Mouse (Mus musculus): ENCODE results near the gene Xirp1. TPM values are rescaled to one million over a fixed set of nuclear protein-coding genes. Genes with fewer than 3 reads are reported as not detected.
A peak's percentile ranks its signal among the peaks of the same experiment; 100 is the strongest.
"Not testable (repeated sequence)": the region's sequence is repeated elsewhere in the genome, so short reads cannot be mapped to it uniquely, and the experiment has no call there.

Gene Xirp1
- total RNA-seq, 2 experiments from 2014 or later, result 0.14 to 0.41 TPM

DNA sequence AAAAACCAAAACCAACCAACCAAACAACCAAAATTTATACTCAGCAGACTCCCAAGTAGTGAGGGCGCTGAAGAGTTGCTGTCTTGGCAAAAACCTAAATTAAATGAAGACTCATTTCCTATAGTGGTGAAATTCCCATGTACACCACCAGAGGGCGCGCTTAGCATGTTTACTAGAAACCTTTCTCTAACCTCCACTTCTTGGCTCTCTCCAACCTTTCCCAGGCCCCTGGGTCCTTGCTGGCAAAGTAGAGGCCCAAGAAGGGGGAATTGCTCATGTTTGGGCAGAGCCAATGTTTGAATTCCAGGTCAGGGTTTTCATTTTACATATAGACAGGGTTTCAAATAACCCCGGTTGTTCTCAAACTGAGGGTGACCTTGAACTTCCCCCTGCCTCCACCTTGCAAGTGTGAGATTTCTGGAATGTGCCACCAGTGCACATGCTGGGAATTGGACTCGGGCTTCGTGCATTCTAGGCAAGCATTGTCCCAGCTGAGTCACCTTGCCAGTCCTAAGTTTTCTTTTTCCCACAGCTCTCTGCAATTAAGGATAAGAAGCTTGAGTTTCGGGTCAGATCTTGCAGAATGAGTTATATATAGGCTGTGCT is 3.0 kb downstream of the Xirp1 start:
- peak; percentile 68 to 80 for DNase-seq (ENCODE audit: low spot score in 2 of 2)

DNA sequence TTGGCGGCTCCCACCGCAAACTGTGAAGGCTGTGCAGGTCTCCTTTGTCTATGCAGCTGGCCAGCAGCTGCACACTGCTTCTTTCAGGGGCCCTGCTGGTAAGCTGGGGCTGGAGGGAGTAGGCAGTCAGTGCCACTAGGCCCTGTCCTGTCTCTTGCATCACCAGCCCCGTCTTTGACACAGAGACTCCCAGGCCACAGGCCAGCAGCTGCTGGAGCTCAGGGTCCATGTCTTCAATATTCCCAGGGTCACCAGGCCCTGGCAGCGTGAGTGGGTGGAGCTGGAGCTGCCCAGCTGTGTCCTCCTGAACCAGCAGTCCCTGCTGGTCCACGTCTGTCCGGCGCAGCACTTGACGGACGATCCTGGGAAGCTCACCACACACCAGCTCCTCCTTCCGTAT is 6.4 kb downstream of the Xirp1 start:
- no peak for DNase-seq (ENCODE audit: low spot score in 2 of 2)

DNA sequence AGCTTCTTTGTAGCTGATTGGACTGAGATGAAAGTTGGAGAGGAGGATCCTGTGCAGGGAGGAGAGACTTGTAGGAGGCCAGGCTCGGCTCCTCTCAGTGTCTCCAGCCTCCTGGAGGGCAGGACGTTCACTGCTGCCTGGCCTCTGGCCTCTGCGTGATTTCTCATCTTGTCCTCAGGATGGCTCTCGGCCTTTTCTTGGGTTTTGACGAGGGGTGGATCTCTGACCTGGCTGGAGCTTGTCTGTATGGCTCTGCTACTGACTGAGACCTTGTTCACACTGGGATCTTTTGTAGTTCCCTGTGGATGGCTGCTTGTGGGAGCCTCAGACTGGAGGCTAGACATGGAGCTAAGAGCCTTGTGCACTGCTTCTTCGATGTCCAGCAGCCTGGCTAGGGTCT is 8.6 kb downstream of the Xirp1 start:
- DNase-seq (ENCODE audit: low spot score in 2 of 2), result no peak

DNA sequence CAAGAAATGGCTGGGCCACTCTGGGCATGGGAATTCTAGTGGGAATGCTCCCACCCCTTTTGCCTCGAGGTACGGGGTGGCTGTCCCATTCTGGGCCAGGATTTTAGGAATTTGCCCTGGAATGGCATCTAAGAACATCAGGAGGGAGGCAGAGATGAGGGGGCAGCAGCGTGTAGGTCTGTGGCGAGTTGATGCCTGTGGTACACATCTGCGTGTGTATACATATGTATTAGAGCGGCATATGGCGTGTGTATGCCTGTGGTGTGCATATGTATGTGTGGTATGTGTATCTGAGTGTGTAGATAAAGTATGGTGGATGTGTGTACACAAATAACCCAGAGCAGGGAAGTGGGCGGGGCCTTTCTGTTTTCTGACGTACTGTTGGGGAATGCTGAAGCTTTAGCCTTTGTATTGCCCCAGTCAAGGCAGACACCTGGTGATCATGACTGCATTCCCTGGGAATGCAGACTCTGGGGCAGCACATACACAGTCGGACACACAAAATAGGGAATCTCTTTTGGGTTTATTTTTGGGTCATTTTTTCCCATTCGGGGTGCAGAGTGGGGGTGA is 10.1 kb downstream of the Xirp1 start:
- DNase-seq (ENCODE audit: low spot score in 2 of 2), result no peak

DNA sequence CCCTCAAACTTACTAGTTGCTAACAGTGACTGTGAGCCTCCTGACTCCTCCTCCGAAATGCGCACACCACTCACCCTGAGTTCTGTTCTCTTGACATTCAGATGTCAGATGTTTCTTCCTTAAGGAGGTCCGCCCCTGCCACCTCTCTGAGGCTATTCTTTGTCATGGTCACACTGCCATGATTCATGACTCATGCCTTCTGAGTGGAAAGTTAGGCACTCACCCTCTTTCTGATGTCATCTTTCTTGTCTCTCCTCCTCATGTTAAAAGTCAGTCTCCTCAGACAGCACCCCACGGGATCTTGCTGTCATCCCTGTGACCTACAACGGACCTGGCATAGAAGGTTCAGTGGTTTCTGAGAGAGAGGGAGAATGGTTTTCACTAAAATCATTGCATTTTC is 10.6 kb downstream of the Xirp1 start:
- DNase-seq (ENCODE audit: low spot score in 2 of 2), result no peak

DNA sequence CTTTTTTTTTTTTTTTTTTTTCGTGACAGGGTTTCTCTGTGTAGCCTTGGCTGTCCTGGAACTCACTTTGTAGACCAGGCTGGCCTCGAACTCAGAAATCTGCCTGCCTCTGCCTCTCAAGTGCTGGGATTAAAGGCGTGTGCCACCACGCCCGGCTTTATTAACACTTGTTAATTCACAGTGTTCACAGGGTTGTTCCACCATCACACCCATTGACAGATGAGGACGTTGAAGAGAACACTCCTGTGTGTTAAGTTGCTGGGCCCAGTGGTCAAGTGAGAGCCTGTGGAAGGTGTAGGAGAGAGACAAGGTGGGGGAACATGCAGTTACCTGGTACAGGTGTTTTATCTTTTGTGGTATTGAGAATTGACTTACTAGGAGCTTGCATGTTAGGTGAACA is 11.2 kb downstream of the Xirp1 start:
- DNase-seq (ENCODE audit: low spot score in 2 of 2), result not testable (repeated sequence)

DNA sequence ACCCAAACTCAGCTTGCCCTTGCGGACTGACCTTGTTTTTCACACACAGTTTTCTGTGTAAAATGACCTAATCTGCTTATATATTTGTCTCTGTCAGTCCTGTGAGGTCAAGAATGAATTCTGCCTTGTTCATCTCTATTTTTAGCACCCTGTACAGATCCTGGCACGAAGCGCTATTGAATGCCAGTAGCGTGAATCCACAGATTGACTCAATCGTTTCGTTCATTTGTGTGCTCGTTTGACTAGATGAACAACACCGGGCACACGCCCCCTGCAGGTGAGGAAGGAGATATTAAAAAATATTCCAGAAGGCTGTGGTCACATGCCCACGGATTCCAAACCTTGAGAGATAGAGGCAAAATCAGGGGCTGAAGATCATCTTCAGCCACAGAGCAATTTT is 11.9 kb downstream of the Xirp1 start:
- peak; percentile 72 to 89 for DNase-seq (ENCODE audit: low spot score in 2 of 2)

DNA sequence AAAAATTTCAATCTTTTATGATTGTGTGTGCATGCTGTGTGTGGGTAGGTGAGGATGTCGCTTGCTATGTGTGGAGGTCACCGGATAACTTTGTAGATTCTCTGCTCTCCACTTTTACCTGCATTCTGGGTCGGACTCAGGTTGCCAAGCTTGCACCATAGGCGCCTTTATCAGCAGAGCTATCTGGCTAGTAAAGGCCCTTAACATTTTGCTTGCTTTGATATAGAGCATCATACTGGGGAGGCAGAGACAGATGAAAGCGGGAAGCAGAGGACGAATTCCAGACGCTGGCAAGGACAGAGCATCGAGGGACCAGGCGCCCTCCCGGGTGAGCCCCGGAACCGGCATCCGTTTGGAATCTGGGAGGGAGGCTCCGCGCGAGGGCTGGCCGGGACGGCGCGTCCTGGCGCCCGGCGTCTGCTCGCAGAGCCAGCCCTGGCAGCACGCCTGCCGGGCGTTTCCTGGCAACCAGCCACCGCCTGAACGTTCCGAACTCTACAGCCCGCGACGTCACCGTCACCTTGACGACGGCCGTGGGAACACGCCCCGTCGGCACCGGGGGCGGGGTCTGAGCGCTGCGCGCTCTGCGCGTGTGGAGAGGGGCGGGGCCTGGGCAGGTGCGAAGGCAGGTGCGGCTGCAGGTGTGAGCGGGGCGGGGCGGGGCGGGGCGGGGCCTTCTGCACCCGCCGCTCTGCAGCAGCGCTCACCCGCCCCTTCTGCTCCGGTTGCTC is 12.5 kb downstream of the Xirp1 start:
- peak; percentile 98 for DNase-seq (ENCODE audit: low spot score in 2 of 2)

DNA sequence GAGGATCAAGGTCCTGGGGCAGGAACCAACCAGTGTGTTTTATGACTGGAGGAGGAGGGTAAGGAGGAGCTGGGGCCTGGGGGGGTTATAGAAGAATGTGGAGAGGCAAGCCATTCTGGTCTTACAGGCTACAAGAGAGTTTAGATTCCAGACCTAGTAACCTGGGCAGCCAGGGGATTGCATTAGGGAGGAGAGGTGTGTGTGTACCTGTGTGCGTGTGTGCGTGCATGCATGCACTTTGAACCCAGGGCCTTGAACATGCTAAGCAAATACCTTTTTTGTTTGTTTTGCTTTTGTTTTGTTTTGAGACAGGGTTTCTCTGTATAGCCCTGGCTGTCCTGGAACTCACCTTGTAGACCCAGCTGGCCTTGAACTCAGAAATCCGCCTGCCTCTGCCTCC is 13.5 kb downstream of the Xirp1 start:
- no peak for DNase-seq (ENCODE audit: low spot score in 2 of 2)

DNA sequence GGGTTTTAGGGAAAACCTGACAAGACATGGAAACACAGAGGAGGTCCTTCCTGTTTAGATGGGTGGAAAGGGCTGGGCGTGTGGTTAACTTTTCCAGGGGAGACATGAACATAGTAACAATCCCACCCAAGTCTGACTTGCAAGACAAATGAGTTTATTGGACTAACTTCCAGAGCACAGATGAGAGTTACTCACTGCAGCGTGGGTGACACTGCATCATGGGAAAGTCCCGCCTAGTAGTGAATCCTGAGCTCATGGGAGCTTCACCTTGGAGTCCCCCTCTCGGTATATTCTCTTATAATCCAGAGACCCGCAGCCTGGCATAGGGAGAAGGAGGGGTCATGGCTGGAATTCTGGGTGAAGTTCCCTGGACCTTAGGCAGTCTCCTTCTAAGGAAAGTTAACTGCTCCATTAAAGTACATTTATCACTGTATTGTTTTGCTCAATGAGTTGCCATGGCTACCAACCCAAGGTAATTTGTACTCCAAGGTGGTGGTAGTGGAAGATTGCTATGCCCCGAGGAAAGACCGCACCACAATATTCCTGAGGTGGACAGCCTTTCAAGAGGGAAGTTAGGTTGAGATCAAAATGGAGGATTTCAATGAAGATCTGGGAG is 14.1 kb downstream of the Xirp1 start:
- DNase-seq (ENCODE audit: low spot score in 2 of 2), result no peak

DNA sequence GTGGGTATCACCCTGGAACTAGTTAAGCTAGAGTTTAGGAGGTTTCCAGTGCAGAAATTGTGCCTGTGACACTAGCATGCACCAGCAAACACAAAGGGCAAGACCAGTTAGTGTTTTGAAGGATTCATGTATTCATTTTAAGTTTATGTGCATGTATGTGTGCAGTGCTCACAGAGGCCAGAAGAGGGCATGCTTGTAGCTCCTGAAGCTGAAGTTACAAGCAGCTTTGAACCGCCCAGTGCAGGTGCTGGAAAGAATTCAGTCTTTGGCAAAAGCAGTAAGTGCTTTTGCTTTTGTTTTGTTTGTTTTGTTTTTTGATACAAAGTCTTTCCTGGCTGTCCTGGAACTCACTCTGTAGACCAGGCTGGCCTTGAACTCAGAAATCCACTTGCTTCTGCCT is 15.6 kb downstream of the Xirp1 start:
- DNase-seq (ENCODE audit: low spot score in 2 of 2), result no peak

DNA sequence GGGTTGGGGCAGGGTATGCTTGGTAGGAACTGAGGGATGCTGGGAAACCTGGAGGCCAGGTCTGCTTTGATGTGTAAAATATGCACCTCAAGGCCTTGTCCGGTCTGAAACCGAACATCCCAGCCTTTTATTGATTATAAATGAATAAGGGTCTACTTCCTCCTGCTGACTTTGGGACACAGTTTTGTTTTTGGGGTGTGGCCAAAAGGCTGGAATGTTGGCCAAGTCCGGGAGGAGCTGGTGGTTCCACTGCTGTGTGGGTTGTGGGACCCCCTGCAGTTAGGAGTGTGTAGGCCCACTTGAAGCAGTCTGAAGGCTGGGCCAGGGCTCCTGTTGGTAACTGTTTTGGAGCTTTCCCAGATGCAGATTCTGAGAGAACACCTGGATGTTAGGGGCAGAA is 17.5 kb downstream of the Xirp1 start:
- no peak for DNase-seq (ENCODE audit: low spot score in 2 of 2)

DNA sequence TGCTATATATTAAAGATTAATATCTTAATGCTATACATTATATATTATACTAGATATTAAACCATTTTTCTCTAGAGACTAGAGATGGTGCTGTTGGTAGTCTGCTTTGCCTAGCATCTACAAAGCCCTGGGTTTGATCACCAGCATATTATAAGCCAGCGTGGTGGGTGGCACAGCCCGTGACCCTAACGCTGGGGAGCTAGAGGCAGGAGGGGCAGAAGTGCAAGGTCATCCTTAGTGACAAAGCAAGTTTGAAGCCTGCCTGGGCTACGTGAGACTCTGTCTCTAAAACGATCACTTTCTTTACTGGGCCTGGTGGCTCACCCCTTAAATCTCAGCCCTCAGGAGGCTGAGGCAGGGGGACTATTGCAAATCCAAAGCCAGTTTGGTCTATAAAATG is 20.5 kb downstream of the Xirp1 start:
- no peak for DNase-seq (ENCODE audit: low spot score in 2 of 2)

DNA sequence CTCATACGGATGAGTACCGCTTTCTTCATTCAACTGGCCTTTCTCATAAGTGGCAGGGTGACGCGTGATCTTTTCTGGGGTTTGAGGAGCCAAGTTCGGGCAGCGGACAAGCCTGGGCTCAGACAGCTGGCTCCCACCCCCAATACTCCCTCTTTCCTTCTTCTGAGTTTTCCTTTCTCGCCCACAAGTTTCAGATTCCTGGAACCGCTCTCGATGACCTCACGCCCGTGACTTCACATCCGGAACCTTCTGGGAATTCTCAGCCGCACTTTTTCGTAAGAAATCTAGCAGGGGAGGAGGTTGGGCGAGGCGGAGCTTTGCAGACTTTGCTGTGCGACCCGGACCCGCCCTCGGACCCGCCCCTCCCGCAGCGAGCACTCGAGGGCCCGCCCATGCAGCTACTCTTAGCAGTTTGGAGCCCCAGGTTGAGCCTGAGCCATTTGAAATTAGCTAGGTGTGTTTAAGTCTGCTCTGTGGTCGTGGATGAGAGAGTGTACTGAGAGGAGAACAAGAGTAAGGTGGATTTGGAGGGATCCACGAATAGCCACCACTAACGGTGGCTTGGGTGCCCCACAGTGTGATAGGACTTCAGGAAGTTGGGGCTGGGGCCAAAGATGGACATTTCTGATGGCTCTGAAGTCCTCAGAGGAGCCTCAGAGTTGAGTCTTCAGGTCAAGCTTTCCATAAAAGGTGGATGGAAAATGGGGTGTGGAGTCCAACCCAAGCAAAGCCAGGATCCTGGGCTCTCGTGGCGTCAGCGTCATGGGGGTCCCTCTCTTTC is 21.3 kb downstream of the Xirp1 start:
- no peak for DNase-seq (ENCODE audit: low spot score in 2 of 2)

DNA sequence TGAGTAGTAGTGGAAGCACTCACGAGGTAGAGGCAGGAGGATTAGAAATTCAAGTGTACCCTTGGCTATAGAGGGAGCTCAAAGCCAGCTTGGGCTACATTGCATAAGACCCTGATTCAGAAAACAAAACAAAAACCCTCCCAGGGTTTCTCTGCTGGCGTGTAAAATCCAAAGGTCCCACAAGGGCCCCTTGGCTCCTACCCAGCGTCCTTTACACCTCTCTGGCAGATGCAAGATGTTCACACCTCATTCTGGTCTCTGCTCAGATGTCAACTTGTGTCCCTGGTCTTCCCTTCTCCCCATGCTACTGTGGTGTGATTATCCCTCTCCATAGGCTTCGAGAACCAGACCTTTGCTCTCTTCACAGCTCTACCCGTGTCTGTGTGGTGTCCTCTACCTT is 22.6 kb downstream of the Xirp1 start:
- no peak for DNase-seq (ENCODE audit: low spot score in 2 of 2)

DNA sequence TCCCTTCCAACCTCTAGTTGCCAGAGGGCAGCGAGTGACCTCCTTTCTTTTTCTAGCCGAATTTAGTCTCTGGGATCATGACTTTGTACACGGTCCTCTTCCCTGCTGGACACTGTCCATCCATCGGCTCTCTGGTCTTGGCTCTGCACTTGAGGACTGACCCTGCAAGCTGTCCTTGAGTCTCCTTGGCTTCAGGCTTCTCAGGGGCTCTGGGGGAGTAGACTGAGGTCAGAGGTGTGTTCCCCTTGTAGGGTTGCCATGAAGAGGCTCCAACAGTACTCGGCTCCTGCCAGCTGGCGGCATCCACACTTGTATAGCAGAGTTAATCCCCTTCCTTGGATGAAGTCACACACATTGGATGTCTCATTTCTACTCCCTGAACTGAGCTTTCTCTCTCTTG is 23.8 kb downstream of the Xirp1 start:
- no peak for DNase-seq (ENCODE audit: low spot score in 2 of 2)

DNA sequence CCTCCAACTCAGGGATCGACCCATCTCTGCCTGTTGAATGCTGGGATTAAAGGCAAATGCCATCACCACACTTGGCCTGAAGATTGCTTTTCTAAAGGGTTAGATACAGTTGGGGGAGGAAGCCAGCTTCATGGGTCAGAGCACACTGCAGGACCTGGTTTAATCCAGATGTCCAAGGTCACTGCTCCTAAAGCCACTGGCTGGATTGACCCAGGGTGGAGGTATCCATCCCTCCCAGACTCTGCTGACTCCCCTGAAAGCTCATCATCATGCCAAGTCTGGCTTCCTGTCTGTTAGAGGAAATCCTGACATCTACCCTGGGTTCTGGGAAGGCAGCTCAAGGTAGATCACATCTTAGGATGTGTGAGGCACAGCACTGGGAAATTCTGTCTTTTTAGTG is 24.6 kb downstream of the Xirp1 start:
- no peak for DNase-seq (ENCODE audit: low spot score in 2 of 2)

DNA sequence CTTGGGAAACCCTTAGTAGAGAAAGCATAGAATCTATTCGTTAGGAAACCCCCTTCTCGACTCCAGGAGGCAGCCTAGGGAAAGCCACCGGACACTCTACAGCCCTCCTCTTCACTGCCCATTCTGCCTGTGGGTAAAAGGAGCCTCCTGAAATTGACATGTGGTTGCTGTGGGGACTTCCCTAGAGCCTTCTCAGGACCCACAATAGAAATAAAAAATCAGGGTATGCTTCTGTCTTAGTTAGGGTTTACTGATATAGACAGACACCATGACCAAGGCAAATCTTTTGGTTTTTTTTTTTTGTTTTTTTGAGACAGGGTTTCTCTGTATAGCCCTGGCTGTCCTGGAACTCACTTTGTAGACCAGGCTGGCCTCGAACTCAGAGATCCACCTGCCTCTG is 27.3 kb downstream of the Xirp1 start:
- no peak for DNase-seq (ENCODE audit: low spot score in 2 of 2)

DNA sequence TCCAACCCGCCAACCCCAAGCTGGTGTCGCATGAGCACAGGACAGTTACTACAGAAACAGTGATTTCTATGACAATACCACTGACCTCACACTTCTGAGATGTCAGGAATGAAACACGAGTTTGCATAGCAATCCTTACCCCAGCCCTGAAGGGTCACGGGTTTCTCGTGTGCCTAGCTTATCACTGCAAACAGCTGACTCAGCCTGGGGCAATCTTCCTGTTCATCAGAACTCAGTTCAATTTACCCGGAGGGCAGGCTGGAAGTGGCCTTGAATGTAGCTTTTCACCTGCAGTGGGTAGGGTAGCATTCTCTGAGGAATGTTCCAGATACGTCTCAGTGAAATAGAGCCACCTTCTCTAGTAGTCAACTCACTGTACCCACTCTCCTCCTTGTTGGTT is 29.2 kb downstream of the Xirp1 start:
- no peak for DNase-seq (ENCODE audit: low spot score in 2 of 2)

DNA sequence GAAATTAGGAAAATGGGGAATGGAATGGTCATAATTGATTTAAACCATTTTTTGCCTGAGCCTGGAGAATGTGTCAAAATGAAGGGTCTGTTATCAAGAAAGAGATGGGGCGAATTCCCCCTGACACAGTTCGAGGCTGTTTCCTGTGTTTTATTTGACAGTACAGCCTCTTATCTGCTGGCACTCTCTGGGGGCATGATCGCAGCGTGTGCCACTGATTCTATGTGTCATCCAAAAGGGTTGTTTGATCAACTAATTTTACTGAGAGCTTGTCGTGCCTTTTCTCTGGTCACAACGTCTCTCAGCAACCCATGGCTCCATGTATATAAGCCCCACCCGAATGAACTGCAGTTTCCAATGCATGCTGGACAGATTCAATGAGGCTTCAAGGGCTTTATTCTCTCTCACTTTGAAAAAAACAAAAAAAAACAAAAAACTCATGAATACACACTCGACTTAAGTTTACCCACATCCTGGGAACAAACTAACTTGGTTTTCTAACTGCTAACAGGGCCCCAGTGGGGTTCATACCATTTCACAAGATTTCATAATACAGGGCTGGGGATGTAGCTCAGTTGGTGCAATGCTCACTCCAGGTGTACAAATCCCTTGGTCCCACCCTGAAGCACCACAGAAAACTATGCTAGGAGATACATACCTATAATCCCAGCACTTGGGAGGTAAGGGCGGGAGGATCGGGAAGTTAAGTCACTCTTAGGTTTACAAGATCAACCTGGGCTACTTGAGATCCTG is 30.1 kb downstream of the Xirp1 start:
- DNase-seq (ENCODE audit: low spot score in 2 of 2), result no peak

DNA sequence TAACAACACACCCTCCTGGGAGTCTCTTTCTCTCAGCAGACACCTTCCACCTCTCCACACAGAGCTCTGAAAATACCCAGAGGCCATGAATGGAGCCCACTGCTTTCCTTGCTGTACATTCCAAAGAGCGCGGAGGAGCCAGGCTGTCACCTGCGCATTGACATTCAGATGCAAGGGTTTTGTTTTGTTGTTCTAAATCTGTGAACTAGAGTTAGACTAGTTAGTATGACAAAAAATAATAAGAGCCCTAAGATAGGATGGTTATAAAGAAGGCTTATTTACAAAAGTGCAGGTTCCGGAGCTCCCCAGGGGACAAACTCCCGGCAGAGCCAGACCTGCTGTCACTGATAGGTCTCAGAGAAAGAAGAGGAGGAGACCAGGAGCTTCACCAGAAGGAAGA is 32.1 kb downstream of the Xirp1 start:
- DNase-seq (ENCODE audit: low spot score in 2 of 2), result no peak

Measured in layer of hippocampus, postnatal 14 days (tissue).